Mouse (Mus musculus): Measurements from ENCODE around the gene Pde7b.

DNA sequence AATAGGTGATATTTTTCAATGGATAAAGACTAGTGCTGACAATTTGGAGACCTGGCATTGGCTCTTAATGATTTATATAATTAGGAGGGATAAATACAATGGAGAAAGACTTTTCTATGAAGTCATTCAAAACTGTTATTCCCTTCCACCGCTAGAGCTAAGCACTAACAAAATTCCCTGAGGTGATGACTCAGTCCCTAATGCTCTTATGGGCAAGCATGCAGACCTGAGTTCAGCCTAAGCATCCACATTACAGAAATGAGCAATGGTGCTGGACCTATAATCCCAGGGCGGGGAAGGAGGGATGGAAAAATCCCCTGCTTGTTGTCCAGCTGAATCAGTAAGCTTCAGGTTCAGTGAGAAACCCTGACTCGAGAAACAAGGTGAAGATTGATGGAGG, 260.2 kb downstream of the Pde7b start:
- TF ChIP-seq CTCF (IDR thresholded peaks at IDR 0.05), result no peak
- no peak for TF ChIP-seq EP300 (IDR thresholded peaks at IDR 0.05)
